Mouse (Mus musculus) spleen, adult 18-20 months (tissue): ENCODE data around the gene Fam81b.
"Not testable (repeated sequence)": the region's sequence is repeated elsewhere in the genome, so short reads cannot be mapped to it uniquely, and the experiment has no call there.

Experiments
- DNase-seq, 2 experiments: peaks; one replicate each; pipeline ENCODE4 v3.0.0; 2022; ENCODE audit warnings: mixed read lengths in 2 of 2

Gene Fam81b

DNA sequence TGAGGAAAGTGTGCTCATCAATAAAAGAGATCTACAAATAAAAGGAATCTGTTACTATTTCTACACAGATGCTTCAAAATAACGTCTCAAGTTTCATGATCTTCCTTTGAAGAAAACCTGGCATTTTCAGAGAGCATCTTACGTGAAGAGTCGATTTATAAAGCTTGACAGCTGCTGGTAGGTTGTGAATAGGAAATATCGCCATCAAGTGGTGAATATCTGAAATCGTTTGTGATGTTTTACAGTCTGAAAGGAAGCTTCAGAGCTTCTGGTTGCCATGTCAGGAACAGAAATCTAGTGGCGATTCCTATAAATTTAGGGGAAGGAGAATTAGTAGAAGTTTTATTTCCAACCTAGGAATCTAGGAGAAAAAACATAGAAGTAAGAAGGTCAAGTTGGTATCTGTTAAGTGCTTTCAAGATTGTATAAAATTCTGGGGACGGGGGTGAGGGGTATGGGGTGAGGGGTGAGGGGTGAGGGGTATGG lies at the start of gene Fam81b:
Fam81b (minus strand) TSS at position 436 of the 486 bp plus-strand sequence.
- DNase-seq, result no peak

DNA sequence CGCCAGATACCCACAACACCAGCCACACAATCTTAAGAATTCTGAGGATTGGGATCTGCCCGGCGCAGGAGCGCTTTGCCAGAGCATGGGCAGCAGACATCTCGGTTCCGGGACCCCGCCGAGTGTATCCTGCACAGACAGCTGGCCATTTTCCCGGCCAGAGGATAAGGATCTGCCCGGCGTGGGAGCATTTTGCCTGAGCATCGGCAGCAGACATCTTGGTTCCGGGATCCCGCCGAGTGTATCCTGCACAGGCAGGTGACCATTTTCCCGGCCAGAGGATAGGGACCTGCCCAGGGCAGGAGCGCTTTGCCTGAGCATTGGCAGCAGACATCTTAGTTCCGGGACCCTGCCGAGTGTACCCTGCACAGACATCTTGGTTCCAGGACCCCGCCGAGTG lies 41.1 kb upstream of the Fam81b start:
- DNase-seq, result not testable (repeated sequence)

DNA sequence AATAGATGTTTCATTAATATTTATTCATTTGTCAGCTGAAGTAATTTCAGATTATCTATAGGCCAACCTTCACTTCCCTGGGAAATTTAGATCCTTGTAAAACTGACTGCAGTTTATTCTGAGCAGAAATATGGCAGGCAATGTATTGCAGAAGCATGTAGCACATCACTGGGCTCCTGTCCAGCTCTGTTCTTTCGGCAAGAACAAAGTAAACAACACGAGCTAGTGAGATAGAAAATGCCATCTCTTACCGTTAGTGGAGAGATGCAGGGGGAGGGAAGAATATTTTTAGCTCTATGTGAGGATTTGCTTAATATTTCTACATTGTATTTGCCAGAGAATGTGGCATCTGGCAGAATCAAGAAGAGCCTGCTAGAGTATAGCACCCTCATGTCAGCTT lies 13.8 kb upstream of the Fam81b start:
- no peak for DNase-seq

DNA sequence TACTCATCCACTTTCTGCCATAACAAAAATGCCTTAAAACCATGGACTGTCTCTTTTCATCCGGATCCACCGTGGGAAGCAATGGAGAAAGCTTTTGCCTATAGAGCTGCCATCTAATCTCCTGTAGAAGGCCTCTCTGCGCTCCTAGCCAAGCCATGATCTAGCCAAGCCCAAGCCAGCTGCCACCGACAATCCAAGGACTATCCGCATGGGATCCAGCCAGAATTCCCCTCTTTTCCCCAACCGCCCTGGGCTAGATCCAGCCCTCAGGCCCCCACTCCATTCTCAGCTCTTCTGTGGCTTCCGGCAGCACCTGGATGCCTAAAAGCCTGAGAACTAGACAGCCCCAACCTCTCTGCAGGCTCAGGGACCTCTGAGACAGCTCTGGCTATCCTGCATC lies 6.7 kb upstream of the Fam81b start:
- DNase-seq, result no peak

DNA sequence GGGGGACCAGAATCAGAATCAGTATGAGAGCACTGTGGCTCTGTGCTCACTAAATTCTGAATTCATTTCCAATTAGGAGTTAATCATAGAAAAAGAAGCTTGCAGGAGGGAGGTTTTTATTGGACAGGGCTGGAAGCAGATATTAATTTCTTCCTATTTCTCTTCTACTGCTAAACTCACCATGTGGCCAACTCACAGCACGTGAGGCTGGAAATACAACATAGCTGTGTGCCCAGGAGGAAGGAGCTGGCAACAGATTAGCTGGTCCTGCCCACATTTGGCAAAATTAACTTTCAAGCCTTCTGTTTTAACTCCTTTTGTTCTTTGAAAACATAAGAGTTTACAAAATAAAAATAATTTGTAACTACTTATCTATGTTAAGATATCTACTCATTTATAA lies 3.9 kb upstream of the Fam81b start:
- DNase-seq, result no peak

DNA sequence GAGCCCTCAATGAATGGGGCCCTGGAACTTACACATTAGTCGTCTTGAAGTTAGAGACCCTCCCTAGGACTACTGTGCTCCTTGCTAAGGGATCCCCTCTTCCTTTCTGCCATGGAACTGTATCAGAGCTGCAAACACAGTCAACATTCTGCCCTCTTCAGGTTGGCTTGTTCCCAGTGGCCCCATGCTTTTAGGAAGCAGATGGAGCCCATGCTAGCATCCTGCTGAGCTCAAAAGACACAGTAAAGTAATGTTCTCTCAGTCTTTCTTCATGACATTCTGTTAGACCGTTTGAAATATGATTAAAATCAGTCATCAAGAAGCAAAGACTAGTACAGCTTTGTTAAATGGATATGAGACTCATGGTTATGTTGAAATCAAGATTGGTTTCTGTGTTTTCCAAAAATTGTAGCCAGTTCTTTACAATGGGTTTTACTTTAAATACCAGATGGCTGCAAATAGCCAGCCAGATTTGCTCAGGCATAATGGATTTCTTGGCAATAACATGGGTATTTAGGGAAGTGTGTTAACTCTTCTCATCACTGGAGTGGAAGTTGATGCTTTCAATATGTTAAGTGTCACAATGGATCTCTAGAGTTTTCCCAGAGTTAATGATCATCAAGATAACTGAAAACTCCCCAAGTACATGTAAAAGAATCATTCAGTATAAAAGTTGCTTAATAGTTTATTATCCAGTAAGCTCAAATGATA lies 938 bp upstream of the Fam81b start:
- DNase-seq, result no peak

DNA sequence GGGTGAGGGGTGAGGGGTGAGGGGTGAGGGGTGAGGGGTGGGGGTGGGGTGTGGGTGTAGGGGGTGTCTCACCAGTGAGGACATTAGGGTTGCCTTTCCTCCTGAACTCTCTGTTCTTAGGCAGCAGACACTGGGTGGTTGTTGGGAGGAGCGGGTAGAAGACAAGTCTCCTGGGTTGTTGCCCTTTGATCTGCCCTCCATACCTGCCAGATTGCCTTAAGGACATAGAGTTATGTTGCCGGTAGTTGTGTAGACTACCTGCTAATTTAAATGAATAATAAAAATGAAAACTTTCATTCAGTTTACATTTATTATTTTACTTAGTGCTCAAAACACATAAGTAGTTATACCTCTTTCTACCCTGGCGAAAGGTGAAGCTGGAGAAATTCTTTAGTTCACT lies 369 bp upstream of the Fam81b start:
- DNase-seq, result no peak

DNA sequence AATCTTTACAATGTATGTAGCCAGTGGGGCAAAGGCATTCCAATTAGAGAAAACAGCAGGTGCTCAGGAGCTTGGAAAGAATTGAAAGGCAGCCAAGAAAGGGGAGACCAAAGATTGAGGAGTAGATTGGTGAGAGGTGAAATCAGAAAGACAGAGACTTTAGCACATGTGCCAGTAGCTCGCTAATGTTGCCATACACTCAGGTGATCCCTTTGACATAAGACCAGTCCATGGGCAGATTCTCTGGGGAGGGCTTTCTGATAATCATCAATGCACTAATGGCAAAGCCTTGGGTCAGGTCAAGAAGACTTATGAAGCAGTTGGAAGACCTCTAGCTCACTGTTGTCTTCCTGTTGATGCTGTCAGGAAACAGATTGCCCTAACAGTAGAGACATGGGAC lies 671 bp downstream of the Fam81b start:
- DNase-seq, result no peak

DNA sequence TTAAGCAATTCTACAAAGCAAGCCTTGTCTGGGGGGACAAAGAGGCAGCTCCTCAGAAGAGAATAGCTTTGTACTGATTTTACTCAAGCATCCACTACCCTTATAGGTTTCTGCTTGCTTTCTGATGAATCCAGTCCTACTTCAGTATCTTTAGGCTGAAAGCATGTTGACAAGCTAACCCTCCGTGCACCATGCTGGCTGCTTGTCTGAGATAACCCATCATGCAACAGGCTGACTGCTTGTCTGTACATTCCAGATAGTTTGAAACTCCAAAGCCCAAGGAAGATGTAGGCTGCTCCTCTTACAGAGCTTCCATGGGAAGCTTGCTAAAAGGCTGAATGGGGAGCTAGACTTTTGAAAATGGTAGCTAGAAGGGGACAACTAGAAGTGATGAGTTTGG lies 1.7 kb downstream of the Fam81b start:
- DNase-seq, result no peak

DNA sequence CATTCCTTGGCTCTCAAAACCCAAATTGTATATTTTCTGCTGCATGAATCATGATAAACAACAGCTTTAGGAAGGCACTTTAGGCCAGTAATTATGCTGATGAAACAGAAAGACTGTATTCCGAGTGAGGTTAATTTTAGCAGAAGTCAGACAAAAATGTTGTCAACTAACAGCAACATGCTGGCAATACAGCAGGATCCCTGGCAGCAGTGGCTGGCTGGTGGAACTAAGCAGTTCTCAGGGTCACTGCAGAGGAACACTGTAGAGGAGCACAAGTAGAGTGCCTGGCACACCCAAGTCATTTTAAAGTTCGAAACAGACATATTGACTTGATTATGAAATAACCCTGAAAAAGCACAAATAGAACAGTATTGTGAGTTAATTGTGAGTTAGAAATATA lies 2.8 kb downstream of the Fam81b start:
- no peak for DNase-seq

DNA sequence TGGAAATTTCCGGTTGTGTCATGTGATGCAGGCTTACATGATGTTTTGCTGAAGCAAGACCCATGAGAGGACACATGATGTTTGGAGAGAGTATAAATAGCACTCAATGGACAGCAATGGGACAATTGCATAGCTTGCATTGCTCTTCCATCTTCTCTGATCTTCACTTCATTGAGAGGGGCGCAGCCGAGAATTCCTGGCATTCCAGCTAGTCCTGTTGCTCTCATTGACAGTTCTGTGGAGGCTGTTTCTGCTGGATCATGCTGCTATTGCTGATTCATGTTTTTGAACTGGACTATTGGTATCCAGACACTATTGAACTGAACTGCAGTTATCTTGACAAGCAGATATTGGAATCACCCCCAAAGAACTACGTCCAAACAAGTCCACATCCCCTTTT lies 12.8 kb downstream of the Fam81b start:
- no peak for DNase-seq

DNA sequence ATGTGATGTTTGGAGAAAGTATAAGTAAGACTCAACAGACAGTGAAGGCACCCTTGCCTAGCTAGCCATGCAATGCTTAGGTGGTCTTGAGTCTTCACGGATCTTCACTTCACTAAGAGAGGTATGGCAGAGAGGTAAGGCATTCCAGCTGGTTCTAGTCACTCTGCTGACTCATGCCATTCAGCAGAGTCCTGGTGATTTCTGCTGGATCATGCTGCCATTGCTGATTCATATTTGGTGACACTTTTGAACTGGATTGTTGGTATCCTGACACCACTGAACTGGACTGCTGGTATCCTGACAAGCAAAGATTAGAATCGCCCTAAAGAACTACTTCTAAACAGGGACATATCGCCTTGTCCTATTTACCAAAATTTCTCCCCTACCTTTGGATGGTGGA lies 20.3 kb downstream of the Fam81b start:
- DNase-seq, result no peak

DNA sequence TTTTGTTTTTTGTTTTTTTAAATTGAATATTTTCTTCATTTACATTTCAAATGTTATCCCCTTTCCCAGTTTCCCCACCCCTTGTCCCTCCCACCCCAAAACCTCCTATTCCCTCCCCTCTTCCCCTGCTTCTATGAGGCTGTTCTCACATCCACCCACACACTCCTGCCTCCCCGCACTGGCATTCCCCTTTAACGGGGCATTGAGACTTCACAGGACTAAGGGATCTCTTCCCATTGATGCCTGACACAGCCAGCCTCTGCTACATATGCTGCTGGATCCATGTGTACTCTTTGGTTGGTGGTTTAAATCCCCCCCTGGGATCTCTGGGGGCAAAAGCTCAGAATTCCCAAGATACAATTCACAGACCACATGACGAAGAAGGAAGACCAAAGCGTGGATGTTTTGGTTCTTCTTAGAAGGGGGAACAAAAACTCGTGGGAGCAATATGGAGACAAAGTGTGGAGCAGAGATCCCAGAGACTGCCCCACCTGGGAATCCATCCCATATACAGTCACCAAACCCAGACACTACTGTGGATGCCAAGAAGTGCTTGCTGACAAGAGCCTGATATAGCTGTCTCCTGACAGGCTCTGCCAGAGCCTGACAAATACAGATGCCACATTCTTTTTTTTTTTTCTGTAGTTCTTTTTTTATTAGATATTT lies 40.4 kb downstream of the Fam81b start:
- DNase-seq, result no peak

DNA sequence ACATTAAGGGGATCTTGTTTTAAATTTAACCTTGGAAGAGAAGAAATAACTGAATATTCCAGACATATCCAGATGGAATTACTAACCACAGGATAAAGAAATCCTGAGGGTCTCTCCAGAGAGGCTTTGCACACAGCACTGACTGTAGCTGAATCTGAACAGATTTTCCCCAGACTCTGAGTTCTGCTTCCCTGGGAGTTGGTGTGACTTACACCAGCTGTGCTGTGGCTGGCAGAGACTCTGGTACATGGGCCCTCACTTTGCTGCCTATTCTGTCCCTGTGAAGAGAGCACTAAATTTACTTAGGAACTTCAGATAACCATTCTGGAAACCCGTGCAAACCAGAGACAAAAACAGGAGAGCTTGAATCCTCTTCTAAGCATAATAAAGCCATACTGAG lies 46.1 kb downstream of the Fam81b start:
- no peak for DNase-seq

DNA sequence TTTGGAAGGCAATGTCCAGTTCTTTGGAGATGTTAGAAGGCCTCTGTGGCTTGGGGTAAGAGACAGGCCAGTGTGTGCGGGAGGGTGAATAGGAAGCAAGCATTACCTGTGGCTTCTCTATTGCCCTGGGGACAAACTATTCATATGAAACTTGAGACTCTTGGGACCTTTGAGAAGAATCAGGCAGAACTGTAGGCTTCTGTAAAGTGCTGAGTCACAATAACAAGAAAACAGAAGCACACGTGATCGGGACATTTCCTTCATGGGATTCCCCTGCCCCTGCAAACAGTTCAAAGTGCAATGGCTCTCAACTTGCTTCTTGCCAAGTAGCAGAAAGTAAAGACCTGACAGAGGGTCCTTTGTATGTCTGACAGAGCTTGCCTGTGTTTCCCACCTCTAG lies 48.5 kb downstream of the Fam81b start:
- peak in 1 of 2 experiments; percentile 7 for DNase-seq

DNA sequence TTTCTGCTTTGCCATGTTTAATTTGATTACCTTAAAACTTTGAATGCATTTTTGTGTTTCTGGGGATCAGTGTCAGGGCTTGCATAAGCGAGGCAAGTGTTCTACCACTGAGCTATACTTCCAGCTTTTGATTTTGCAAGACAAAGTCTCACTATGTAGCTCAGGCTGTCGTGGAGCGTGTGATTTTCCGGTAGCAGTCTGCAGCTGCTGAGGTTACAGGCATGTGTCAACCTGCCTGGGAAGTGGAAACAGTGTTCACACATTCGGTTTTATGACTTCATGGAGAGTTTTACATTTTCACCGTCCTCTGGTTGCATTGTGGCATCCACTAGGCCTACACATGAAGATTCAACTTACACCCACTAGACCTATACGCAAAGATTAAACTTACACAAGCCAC lies 54.8 kb downstream of the Fam81b start:
- no peak for DNase-seq

DNA sequence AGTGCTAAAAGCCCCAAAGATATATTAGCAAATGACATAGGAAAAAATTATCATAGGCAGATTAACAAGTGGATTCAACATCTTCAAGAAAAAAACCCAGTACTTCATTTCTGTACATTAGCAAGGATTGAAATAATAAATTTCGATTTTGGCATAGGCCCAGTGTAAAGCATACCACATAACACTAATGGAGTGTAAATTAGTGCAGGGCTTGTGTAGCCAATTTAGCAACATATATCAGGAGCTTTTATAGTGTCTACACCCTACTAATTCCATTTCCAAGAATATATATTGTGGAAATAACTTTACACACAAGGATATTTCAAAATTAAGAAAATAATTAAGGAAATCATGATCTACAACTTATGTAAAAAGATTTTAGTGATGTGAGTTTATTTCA lies 55.8 kb downstream of the Fam81b start:
- no peak for DNase-seq

DNA sequence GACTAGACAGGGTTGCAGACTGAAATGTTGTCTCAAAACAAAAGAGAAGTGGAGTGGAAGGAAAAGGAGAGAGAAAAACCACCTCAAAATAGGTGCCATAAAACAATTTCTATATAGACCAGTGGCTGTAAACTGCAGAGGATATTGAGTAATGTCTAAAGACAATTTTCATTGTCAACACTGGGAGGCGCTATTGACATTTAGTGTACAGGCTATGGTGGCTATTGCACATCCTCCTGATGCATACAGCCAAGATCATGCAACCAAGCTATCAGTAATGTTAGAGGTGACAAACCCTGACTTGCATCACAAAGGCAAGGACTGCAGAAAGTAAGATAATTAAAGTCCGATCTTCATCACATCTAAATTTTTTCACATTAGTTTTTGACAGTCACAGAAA lies 89.5 kb downstream of the Fam81b start:
- no peak for DNase-seq

DNA sequence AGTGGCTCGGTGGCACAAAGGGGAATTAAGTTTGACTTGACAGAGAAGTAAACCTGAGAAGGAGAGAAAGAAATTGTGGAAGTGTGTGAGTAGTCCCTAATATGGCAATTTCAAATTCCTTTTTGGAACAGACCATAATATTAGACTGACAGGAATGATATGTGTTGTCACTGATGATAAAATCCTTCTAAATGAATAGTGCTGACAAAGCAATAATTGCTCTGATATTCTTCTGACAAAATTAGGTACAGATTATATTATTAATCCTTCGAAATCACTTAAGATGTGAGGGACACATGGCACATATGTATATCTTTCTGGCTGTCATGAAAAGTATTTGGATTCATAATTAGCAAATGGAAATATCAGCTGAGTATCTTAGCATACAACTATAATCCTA lies 89.9 kb downstream of the Fam81b start:
- no peak for DNase-seq

DNA sequence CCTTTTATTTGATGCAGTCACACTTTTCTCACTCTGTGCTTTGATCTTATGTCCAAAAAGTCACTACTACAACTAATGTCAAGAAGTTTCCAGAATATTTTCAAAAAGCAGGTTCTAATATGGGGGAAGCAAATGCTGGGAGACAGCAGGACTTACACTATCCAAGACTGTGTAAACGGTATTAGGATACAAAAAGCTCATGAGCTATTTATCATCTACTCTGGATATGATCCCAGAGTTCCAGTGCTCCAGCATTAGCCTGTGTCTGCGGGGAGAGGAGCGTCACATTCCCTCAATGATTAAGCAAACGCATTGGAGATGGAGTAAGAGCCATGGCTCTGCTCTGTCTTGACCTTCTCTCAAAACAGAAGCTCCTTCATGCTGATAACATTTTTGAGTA lies 104.9 kb downstream of the Fam81b start:
- no peak for DNase-seq

DNA sequence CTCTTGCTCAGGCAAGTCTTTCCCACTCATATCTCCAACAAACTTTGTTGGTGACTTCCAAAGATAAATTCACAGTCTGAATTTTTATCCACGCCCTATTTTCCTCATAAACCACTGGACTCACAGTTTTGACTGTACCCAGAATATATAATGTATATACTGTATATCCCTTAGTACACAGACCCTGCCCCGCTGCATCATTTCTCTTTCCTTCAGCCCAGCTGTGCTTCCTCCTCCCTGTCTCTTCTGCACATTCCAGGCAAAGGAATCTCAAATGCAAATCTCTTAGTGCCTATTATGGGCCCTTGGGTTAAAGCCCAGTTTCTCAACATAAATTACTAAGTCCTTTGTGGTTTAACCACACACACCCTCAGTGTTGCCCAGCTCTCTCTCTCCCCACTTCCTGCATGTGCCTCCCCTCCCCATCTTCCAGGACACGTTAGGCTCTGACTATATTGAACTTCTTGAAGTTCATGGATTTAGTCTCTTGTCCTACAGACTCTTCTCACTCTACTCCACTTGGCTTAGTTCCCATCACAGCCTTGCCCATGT lies 107.5 kb downstream of the Fam81b start:
- DNase-seq, result no peak

DNA sequence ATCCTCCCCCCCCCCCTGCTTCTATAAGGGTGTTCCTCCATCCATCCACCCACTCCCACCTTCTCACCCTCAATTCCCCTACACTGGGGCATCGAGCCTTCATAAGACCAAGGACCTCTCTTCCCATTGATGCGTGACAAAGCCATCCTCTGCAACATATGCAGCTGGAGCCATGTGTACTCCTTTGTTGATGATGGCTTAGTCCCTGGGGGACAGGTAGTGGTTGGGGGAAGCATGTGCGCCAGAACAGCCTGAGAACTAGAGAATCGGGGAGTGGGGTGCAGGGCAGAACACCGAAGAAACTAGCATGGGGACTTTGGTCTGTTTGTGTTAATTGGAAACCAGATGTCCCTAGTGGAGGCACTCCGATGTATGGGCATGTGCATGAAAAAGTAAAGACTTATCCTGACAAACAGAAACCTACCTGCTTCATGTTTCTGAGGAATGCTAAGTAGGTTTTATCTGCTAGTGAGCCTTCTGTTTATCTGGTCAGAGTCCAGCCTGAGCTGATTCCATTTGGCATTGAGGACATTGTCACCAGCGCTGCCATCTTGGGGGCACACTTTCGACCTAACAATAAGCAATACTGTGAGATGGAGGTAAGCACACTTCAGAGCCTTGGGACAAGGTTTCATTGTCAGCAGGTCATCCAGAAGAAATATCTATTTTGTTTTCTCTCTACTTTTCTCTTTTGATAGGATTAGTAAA lies 109.3 kb downstream of the Fam81b start:
- DNase-seq, result no peak

DNA sequence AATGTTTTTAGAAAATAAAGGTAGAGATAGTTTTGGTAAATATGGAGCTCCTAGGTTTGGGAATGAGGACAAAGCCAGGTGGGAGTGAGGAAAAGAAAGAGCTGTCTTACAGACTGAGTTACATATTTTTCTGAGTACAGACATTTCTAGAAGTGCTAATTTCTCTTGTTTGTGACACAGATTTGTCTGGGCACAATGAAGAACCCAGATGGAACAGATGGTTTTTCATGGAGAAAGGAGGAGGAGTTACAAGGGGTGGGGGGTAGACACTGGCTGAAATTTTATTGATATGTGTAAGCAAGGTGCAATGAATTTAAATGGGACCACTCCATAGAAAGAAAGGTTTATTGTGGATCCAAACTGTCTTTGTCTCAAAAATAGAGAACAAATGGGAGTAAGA lies 109.9 kb downstream of the Fam81b start:
- no peak for DNase-seq

DNA sequence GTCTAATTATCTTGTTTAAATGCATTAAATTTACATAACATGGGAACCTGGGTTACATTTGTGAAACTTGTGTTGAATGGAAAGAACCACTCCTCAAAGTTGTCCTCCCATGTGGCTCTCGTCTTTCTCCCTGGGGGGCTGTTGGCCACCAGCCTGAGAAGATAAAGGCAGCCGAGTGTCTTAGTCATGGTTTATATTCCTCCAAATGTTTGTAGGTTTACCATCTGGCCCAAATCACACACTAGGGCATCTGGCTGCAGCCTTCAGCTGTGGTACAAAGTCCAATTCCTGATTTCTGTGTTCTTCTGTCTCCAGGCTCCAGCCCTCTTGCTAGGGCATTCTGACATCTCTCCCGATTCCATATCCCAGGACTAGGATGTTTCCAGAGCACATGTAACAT lies 114.6 kb downstream of the Fam81b start:
- no peak for DNase-seq
